Mouse (Mus musculus): Measurements from ENCODE around the gene Jsrp1. TPM values are rescaled to one million over a fixed set of nuclear protein-coding genes. Genes with fewer than 3 reads are reported as not detected.

Jsrp1 gene
- 2.4 and 2.7 TPM in 2 replicates for polyA plus RNA-seq (2015; fragmentation: Nextera tagmentation; extraction: Ambion mirVana)

GRCm38 (mm10) chr10:80813366-80813765 lies at the start of gene Jsrp1:
TSS of gene Jsrp1 (minus strand) at chr10:80813498.

GRCm38 (mm10) chr10:80854913-80855748 lies 41.8 kb upstream of the Jsrp1 start, which contains the start of the genes Lsm7 and Sppl2b:
TSS of gene Lsm7 (minus strand) at chr10:80855209.
TSS of gene Sppl2b (plus strand) at chr10:80855275.

GRCm38 (mm10) chr10:80843931-80844547 lies 30.7 kb upstream of the Jsrp1 start, which contains the start of gene Lingo3:
TSS of gene Lingo3 (minus strand) at chr10:80844039.

GRCm38 (mm10) chr10:80826151-80827062 lies 13.1 kb upstream of the Jsrp1 start, which contains the start of gene Oaz1:
TSS of gene Oaz1 (plus strand) at chr10:80826656.

GRCm38 (mm10) chr10:80804916-80805315 lies 8.4 kb downstream of the Jsrp1 start, which contains the start of gene Amh:
TSS of gene Amh (plus strand) at chr10:80805243.

GRCm38 (mm10) chr10:80798150-80799006 lies 14.9 kb downstream of the Jsrp1 start, which contains the start of the genes Sf3a2 and Plekhj1:
TSS of gene Sf3a2 (plus strand) at chr10:80798198.
TSS of gene Plekhj1 (minus strand) at chr10:80798626.

MicroRNAs encoded within 50 kb of the gene (microRNA counts, 519-probe panel; counts per million panel counts)
- microRNA mmu-miR-1982, result 40.5 counts per million

Small RNA genes within 50 kb of the gene (microRNA-seq; reads per million reads assigned to microRNA genes)
- gene Mir1982, result 5.2 reads per million, percentile 12 among the genes with 10 or more reads in this experiment

Other genes starting within 250 kb of the Jsrp1 start
- 6.8 and 7.9 TPM in 2 replicates for gene Klf16, start 236.2 kb downstream of the Jsrp1 start, polyA plus RNA-seq (2015; fragmentation: Nextera tagmentation; extraction: Ambion mirVana)
- 231 and 233 TPM in 2 replicates for gene Abhd17a, start 223.2 kb downstream of the Jsrp1 start, polyA plus RNA-seq (2015; fragmentation: Nextera tagmentation; extraction: Ambion mirVana)
- gene Scamp4, start 210.6 kb downstream of the Jsrp1 start, polyA plus RNA-seq (2015; fragmentation: Nextera tagmentation; extraction: Ambion mirVana), result 73.3 and 73.4 TPM in 2 replicates
- gene Adat3, start 210.6 kb downstream of the Jsrp1 start, polyA plus RNA-seq (2015; fragmentation: Nextera tagmentation; extraction: Ambion mirVana), result 3.3 and 5.1 TPM in 2 replicates
- 1.1 and 1.5 TPM in 2 replicates for gene Gm49322, start 207.5 kb downstream of the Jsrp1 start, polyA plus RNA-seq (2015; fragmentation: Nextera tagmentation; extraction: Ambion mirVana)
- 97.4 and 99.0 TPM in 2 replicates for gene Csnk1g2, start 190.7 kb downstream of the Jsrp1 start, polyA plus RNA-seq (2015; fragmentation: Nextera tagmentation; extraction: Ambion mirVana)
- 115 and 116 TPM in 2 replicates for gene Btbd2, start 156.4 kb downstream of the Jsrp1 start, polyA plus RNA-seq (2015; fragmentation: Nextera tagmentation; extraction: Ambion mirVana)
- 39.0 and 43.5 TPM in 2 replicates for gene Mknk2, start 135.4 kb downstream of the Jsrp1 start, polyA plus RNA-seq (2015; fragmentation: Nextera tagmentation; extraction: Ambion mirVana)
- gene Mob3a, start 111.5 kb downstream of the Jsrp1 start, polyA plus RNA-seq (2015; fragmentation: Nextera tagmentation; extraction: Ambion mirVana), result 38.3 and 41.4 TPM in 2 replicates
- gene Izumo4, start 111.3 kb downstream of the Jsrp1 start, polyA plus RNA-seq (2015; fragmentation: Nextera tagmentation; extraction: Ambion mirVana), result 42.0 and 58.3 TPM in 2 replicates
- gene Ap3d1, start 71.2 kb downstream of the Jsrp1 start, polyA plus RNA-seq (2015; fragmentation: Nextera tagmentation; extraction: Ambion mirVana), result 107 and 110 TPM in 2 replicates
- gene Dot1l, start 58.3 kb downstream of the Jsrp1 start, polyA plus RNA-seq (2015; fragmentation: Nextera tagmentation; extraction: Ambion mirVana), result 11.0 and 15.3 TPM in 2 replicates
- 44.2 and 49.1 TPM in 2 replicates for gene Sf3a2, start 15.3 kb downstream of the Jsrp1 start, polyA plus RNA-seq (2015; fragmentation: Nextera tagmentation; extraction: Ambion mirVana)
- 108 and 123 TPM in 2 replicates for gene Plekhj1, start 14.9 kb downstream of the Jsrp1 start, polyA plus RNA-seq (2015; fragmentation: Nextera tagmentation; extraction: Ambion mirVana)
- gene Amh, start 8.3 kb downstream of the Jsrp1 start, polyA plus RNA-seq (2015; fragmentation: Nextera tagmentation; extraction: Ambion mirVana), result 0.21 and 0.27 TPM in 2 replicates
- gene Oaz1, start 13.2 kb upstream of the Jsrp1 start, polyA plus RNA-seq (2015; fragmentation: Nextera tagmentation; extraction: Ambion mirVana), result 1,152 and 1,281 TPM in 2 replicates
- 28.9 and 30.1 TPM in 2 replicates for gene Lingo3, start 30.5 kb upstream of the Jsrp1 start, polyA plus RNA-seq (2015; fragmentation: Nextera tagmentation; extraction: Ambion mirVana)
- gene Lsm7, start 41.7 kb upstream of the Jsrp1 start, polyA plus RNA-seq (2015; fragmentation: Nextera tagmentation; extraction: Ambion mirVana), result 271 and 277 TPM in 2 replicates
- gene Sppl2b, start 41.8 kb upstream of the Jsrp1 start, polyA plus RNA-seq (2015; fragmentation: Nextera tagmentation; extraction: Ambion mirVana), result 79.8 and 90.2 TPM in 2 replicates
- 0.10 and 0.27 TPM in 2 replicates for gene Tmprss9, start 58.4 kb upstream of the Jsrp1 start, polyA plus RNA-seq (2015; fragmentation: Nextera tagmentation; extraction: Ambion mirVana)
- gene Timm13, start 87.5 kb upstream of the Jsrp1 start, polyA plus RNA-seq (2015; fragmentation: Nextera tagmentation; extraction: Ambion mirVana), result 389 and 390 TPM in 2 replicates
- 20.9 and 25.2 TPM in 2 replicates for gene Lmnb2, start 104.7 kb upstream of the Jsrp1 start, polyA plus RNA-seq (2015; fragmentation: Nextera tagmentation; extraction: Ambion mirVana)
- 9.8 and 11.4 TPM in 2 replicates for gene Gadd45b, start 116.6 kb upstream of the Jsrp1 start, polyA plus RNA-seq (2015; fragmentation: Nextera tagmentation; extraction: Ambion mirVana)
- gene Gng7, start 201.4 kb upstream of the Jsrp1 start, polyA plus RNA-seq (2015; fragmentation: Nextera tagmentation; extraction: Ambion mirVana), result 26.8 and 31.7 TPM in 2 replicates
- 70.0 and 88.4 TPM in 2 replicates for gene Diras1, start 212.2 kb upstream of the Jsrp1 start, polyA plus RNA-seq (2015; fragmentation: Nextera tagmentation; extraction: Ambion mirVana)
- gene Slc39a3, start 223.9 kb upstream of the Jsrp1 start, polyA plus RNA-seq (2015; fragmentation: Nextera tagmentation; extraction: Ambion mirVana), result 36.6 and 41.3 TPM in 2 replicates
- 246 and 290 TPM in 2 replicates for gene Sgta, start 246.7 kb upstream of the Jsrp1 start, polyA plus RNA-seq (2015; fragmentation: Nextera tagmentation; extraction: Ambion mirVana)